Mouse (Mus musculus) embryo, embryonic 11.5 days (tissue): ENCODE results near the gene Amn1.

ENCODE experiments used
- DNase-seq: peaks from one replicate; pipeline ENCODE4 v3.0.0-alpha.2; 2012; ENCODE audit warnings: low read depth, low spot score

Gene Amn1

GRCm38 (mm10) chr6:149107615-149108014 lies 80.9 kb downstream of the Amn1 start:
- no peak for DNase-seq
